Mouse (Mus musculus) neural tube, embryonic 13.5 days (tissue): ENCODE data around the gene Slc34a3. TPM values are rescaled to one million over a fixed set of nuclear protein-coding genes. Genes with fewer than 3 reads are reported as not detected.

Experiments used
- ATAC-seq: fragments of 200-750 bp; cut with Nextera tagmentation; 2 replicates; pipeline ENCODE4 v1.8.0; 2017; ENCODE audit warnings: low read depth, mild to moderate bottlenecking, moderate TSS enrichment, moderate library complexity
- H3K27ac ChIP-seq: fragments of 300-500 bp; sonication (generic); replicated peaks from 2 replicates; pipeline ENCODE4 v1.5.1; 2015; ENCODE audit warnings: moderate library complexity, mild to moderate bottlenecking, inconsistent platforms
- H3K27me3 ChIP-seq: fragments of 300-500 bp; sonication (generic); 2 replicates; pipeline ENCODE4 v1.6.1; 2015; ENCODE audit warnings: mild to moderate bottlenecking, inconsistent platforms
- H3K36me3 ChIP-seq: fragments of 300-500 bp; sonication (generic); 2 replicates; pipeline ENCODE4 v1.6.1; 2015; ENCODE audit warnings: mild to moderate bottlenecking, inconsistent platforms
- H3K4me1 ChIP-seq: fragments of 300-500 bp; sonication (generic); replicated peaks from 2 replicates; pipeline ENCODE4 v1.6.1; 2015; ENCODE audit warnings: inconsistent platforms
- H3K4me2 ChIP-seq: fragments of 300-500 bp; sonication (generic); 2 replicates; pipeline ENCODE4 v1.6.1; 2015; ENCODE audit warnings: inconsistent platforms, mild to moderate bottlenecking, moderate library complexity
- H3K4me3 ChIP-seq: fragments of 300-500 bp; sonication (generic); 2 replicates; pipeline ENCODE4 v1.5.1; 2015; ENCODE audit warnings: mild to moderate bottlenecking, inconsistent platforms
- H3K9ac ChIP-seq: fragments of 300-500 bp; sonication (generic); 2 replicates; pipeline ENCODE4 v1.6.1; 2015; ENCODE audit warnings: moderate library complexity, mild to moderate bottlenecking, inconsistent platforms
- H3K9me3 ChIP-seq: fragments of 300-500 bp; sonication (generic); 2 replicates; pipeline ENCODE4 v1.6.1; 2016; ENCODE audit warnings: inconsistent platforms
- WGBS: fragments of 180-500 bp; shearing (Covaris S2); methylation state at CpG from one replicate; pipeline ENCODE4 v1.1.7; 2015; 5-methylcytosine and 5-hydroxymethylcytosine counted together
- polyA plus RNA-seq: library from polyadenylated mRNA; unstranded; fragments of >200 nt; fragmentation: Nextera tagmentation; extraction: Ambion mirVana; gene quantifications from 2 replicates; pipeline ENCODE4 v1.2.1, GENCODE M21; 2015

Slc34a3 gene
- polyA plus RNA-seq, 1 experiment from 2014 or later: not detected

- WGBS: 17% methylated on average over 8 of the region's 8 CpGs
- ATAC-seq: no peak
These were observed 37.8 kb downstream of the Slc34a3 start, which contains the start of gene Tor4a for GRCm38 (mm10) chr2:25196172-25196954. Tor4a (minus strand) TSS chr2:25196886.

GRCm38 (mm10) chr2:25195211-25196156 is 38.7 kb downstream of the Slc34a3 start:
- ATAC-seq: no peak
- Histone ChIP-seq H3K4me3 (peak overlapping the region; percentile 9; the same call in 1 of the 2 replicates), H3K9me3 (no peaks in the 10 kb centered on the region), H3K36me3 (peaks cover 26% of the 10 kb centered on the region), H3K9ac (no peak overlapping the region), H3K4me2 (peak overlapping the region; percentile 37), H3K4me1 (peaks cover 14% of the 10 kb centered on the region; the same call in 1 of the 2 replicates), H3K27me3 (peaks cover 42% of the 10 kb centered on the region), H3K27ac (no peak overlapping the region)
- 20% methylated on average over 55 of the region's 55 CpGs for WGBS

More at GRCm38 (mm10) chr2:25196172-25196954, 37.8 kb downstream of the Slc34a3 start, which contains the start of gene Tor4a:
- Histone ChIP-seq H3K4me3 (peak within 1 kb of the TSS; percentile 9; the same call in 1 of the 2 replicates), H3K9ac (no peak within 1 kb of the TSS), H3K9me3 (no peaks in the 10 kb centered on the region), H3K4me2 (peak within 1 kb of the TSS; percentile 37), H3K36me3 (peaks cover 35% of the 10 kb centered on the region), H3K4me1 (peaks cover 14% of the 10 kb centered on the region; the same call in 1 of the 2 replicates), H3K27ac (no peak within 1 kb of the TSS), H3K27me3 (peaks cover 42% of the 10 kb centered on the region)

- Histone ChIP-seq H3K36me3 (peaks cover 17% of the 10 kb centered on the region), H3K9ac (no peak overlapping the region), H3K27ac (no peak overlapping the region), H3K4me1 (peaks cover 14% of the 10 kb centered on the region; the same call in 1 of the 2 replicates), H3K9me3 (no peaks in the 10 kb centered on the region), H3K4me2 (no peak overlapping the region; the same call in 1 of the 2 replicates), H3K27me3 (peaks cover 42% of the 10 kb centered on the region), H3K4me3 (no peak overlapping the region)
- 85% methylated on average over 17 of the region's 17 CpGs for WGBS
- ATAC-seq: no peak
These were observed 39.5 kb downstream of the Slc34a3 start for GRCm38 (mm10) chr2:25194486-25195171.

GRCm38 (mm10) chr2:25194006-25194405 is 40.2 kb downstream of the Slc34a3 start:
- 78% methylated on average over 5 of the region's 5 CpGs for WGBS
- H3K4me2 ChIP-seq: no peak overlapping the region
- H3K9me3 ChIP-seq: no peaks in the 10 kb centered on the region
- peaks cover 14% of the 10 kb centered on the region; the same call in 1 of the 2 replicates for H3K4me1 ChIP-seq
- H3K27me3 ChIP-seq: peaks cover 42% of the 10 kb centered on the region
- peaks cover 11% of the 10 kb centered on the region for H3K36me3 ChIP-seq
- H3K27ac ChIP-seq: no peak overlapping the region
- no peak overlapping the region for H3K9ac ChIP-seq
- no peak for ATAC-seq
- H3K4me3 ChIP-seq: no peak overlapping the region

- H3K4me2 ChIP-seq: 0 out of 2 replicates have a peak overlapping the region, but pooled peaks have one; percentile 9
- peaks cover 42% of the 10 kb centered on the region for H3K27me3 ChIP-seq
- H3K9me3 ChIP-seq: no peaks in the 10 kb centered on the region
- no peak overlapping the region for H3K9ac ChIP-seq
- peaks cover 14% of the 10 kb centered on the region; the same call in 1 of the 2 replicates for H3K4me1 ChIP-seq
- WGBS: 3% methylated on average over 6 of the region's 6 CpGs
- H3K4me3 ChIP-seq: no peak overlapping the region
- H3K27ac ChIP-seq: no peak overlapping the region
- 0 out of 2 replicates have a peak, but pooled peaks cover 4% of the 10 kb centered on the region for H3K36me3 ChIP-seq
- ATAC-seq: peak; percentile 69
These were observed 40.8 kb downstream of the Slc34a3 start for GRCm38 (mm10) chr2:25193330-25193770.

GRCm38 (mm10) chr2:25187841-25188240 is 46.3 kb downstream of the Slc34a3 start:
- no peak for ATAC-seq
- H3K9me3 ChIP-seq: no peaks in the 10 kb centered on the region
- H3K36me3 ChIP-seq: no peaks in the 10 kb centered on the region
- H3K4me1 ChIP-seq: peaks cover 40% of the 10 kb centered on the region
- H3K9ac ChIP-seq: no peak overlapping the region
- no peak overlapping the region for H3K27ac ChIP-seq
- WGBS: 80% methylated on average over 6 of the region's 6 CpGs
- no peak overlapping the region for H3K4me2 ChIP-seq
- no peak overlapping the region for H3K4me3 ChIP-seq
- no peaks in the 10 kb centered on the region for H3K27me3 ChIP-seq

GRCm38 (mm10) chr2:25186575-25186930 is 47.6 kb downstream of the Slc34a3 start:
- no peaks in the 10 kb centered on the region for H3K27me3 ChIP-seq
- ATAC-seq: no peak; the same call in 1 of the 2 replicates
- WGBS: 31% methylated on average over 5 of the region's 5 CpGs
- peak overlapping the region; percentile 95 for H3K27ac ChIP-seq
- no peaks in the 10 kb centered on the region for H3K9me3 ChIP-seq
- peak overlapping the region; percentile 51 for H3K4me3 ChIP-seq
- H3K36me3 ChIP-seq: no peaks in the 10 kb centered on the region
- H3K4me2 ChIP-seq: peak overlapping the region; percentile 79
- H3K9ac ChIP-seq: peak overlapping the region; percentile 81; the same call in 1 of the 2 replicates
- H3K4me1 ChIP-seq: peaks cover 53% of the 10 kb centered on the region

GRCm38 (mm10) chr2:25185625-25186574 is 48.3 kb downstream of the Slc34a3 start:
- H3K4me1 ChIP-seq: peaks cover 58% of the 10 kb centered on the region
- no peaks in the 10 kb centered on the region for H3K9me3 ChIP-seq
- H3K27ac ChIP-seq: peak overlapping the region; percentile 95
- H3K4me2 ChIP-seq: peak overlapping the region; percentile 79
- no peaks in the 10 kb centered on the region for H3K27me3 ChIP-seq
- WGBS: under 1% methylated on average over 64 of the region's 64 CpGs
- peak; percentile 74 for ATAC-seq
- peak overlapping the region; percentile 51 for H3K4me3 ChIP-seq
- no peaks in the 10 kb centered on the region for H3K36me3 ChIP-seq
- peak overlapping the region; percentile 81 for H3K9ac ChIP-seq

- Histone ChIP-seq H3K27me3 (no peaks in the 10 kb centered on the region), H3K4me1 (peaks cover 67% of the 10 kb centered on the region), H3K36me3 (no peaks in the 10 kb centered on the region), H3K27ac (peak overlapping the region; percentile 95), H3K9me3 (no peaks in the 10 kb centered on the region), H3K4me3 (no peak overlapping the region), H3K9ac (no peak overlapping the region), H3K4me2 (peak overlapping the region; percentile 79)
- ATAC-seq: no peak
- WGBS: 88% methylated on average over 7 of the region's 7 CpGs
These were observed 49.7 kb downstream of the Slc34a3 start for GRCm38 (mm10) chr2:25184496-25184895.

GRCm38 (mm10) chr2:25183336-25183735 is 50.8 kb downstream of the Slc34a3 start:
- 46% methylated on average over 2 of the region's 2 CpGs for WGBS
- Histone ChIP-seq H3K36me3 (no peaks in the 10 kb centered on the region), H3K9me3 (no peaks in the 10 kb centered on the region), H3K4me2 (peak overlapping the region; percentile 79), H3K4me1 (peaks cover 78% of the 10 kb centered on the region), H3K27ac (peak overlapping the region; percentile 95), H3K4me3 (peak overlapping the region; percentile 69), H3K27me3 (no peaks in the 10 kb centered on the region), H3K9ac (peak overlapping the region; percentile 78)
- no peak for ATAC-seq
